Mouse (Mus musculus): ENCODE measurements around the gene Ube2q1. TPM values are rescaled to one million over a fixed set of nuclear protein-coding genes. Genes with fewer than 3 reads are reported as not detected.
A peak's percentile ranks its signal among the peaks of the same experiment; 100 is the strongest.

Gene Ube2q1
- polyA plus RNA-seq, 1 experiment from 2014 or later = 3.3 TPM

DNA sequence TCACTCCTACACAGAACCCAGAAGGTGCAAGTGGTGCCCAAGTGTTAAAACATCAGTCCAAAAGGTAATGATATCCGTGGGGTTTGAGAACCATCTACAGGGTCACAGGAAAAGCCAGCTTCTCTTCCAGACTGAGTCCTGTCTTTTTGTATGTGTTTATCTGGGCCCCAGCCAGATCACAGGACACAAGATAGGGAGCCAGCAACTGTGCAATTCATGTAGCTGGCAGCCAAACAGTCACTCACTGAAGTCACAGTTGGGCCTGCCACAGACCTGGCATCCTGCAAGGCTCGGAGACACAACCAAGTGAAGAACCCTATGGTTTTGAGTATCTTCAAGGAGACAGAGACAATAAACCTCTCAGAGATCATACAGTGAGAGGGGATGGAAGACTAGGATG lies 15.6 kb upstream of the Ube2q1 start:
- 48% methylated on average over 2 of the region's 2 CpGs for WGBS (ENCODE audit: insufficient replicate concordance)
- Histone ChIP-seq H3K4me3 (ENCODE audit: low read depth, low read length) (no peak overlapping the region), H3K9me3 (replicated peaks; ENCODE audit: control insufficient read depth, low read length) (no peaks in the 10 kb centered on the region), H3K36me3 (ENCODE audit: control insufficient read depth, insufficient read depth) (no peaks in the 10 kb centered on the region), H3K4me2 (ENCODE audit: low read depth, low read length) (no peak overlapping the region), H3K9ac (ENCODE audit: low read depth, low read length) (no peak overlapping the region), H3K27ac (ENCODE audit: low read length) (no peak overlapping the region), H3K27me3 (ENCODE audit: control insufficient read depth, insufficient read depth, low read depth, low read length) (peaks cover 3% of the 10 kb centered on the region; the same call in 1 of the 2 replicates), H3K4me1 (ENCODE audit: control insufficient read depth, low read depth, low read length) (no peaks in the 10 kb centered on the region)
- ATAC-seq (ENCODE audit: low read depth) = no peak

DNA sequence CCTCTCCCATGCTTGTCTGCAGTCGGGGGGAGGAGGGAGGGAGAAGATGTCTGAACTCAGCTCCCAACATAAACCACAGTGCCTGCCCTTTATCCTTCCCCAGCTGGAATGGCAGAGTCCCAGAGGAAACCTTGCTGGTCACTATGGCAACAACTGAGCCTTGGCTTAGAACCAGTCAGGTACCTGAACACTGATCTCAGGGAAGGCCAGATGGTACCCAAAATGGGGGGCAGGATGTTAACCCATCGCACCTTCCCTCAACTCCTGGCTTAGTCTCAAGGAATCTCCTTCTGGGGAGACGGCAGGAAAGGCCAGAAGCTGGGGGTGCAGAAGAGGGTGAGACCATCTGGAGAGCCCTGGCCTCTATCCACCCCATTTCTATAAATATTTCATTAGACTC lies 13.6 kb upstream of the Ube2q1 start:
- H3K27ac ChIP-seq (ENCODE audit: low read length) = no peak overlapping the region
- ATAC-seq (ENCODE audit: low read depth) = no peak
- H3K27me3 ChIP-seq (ENCODE audit: control insufficient read depth, insufficient read depth, low read depth, low read length) = peaks cover 22% of the 10 kb centered on the region
- no peaks in the 10 kb centered on the region for H3K9me3 ChIP-seq (replicated peaks; ENCODE audit: control insufficient read depth, low read length)
- H3K4me2 ChIP-seq (ENCODE audit: low read depth, low read length) = no peak overlapping the region
- no peaks in the 10 kb centered on the region for H3K36me3 ChIP-seq (ENCODE audit: control insufficient read depth, insufficient read depth)
- whole genome bisulfite sequencing (ENCODE audit: insufficient replicate concordance) = 61% methylated on average over 3 of the region's 3 CpGs
- no peak overlapping the region for H3K4me3 ChIP-seq (ENCODE audit: low read depth, low read length)
- peaks cover 2% of the 10 kb centered on the region; the same call in 1 of the 2 replicates for H3K4me1 ChIP-seq (ENCODE audit: control insufficient read depth, low read depth, low read length)
- no peak overlapping the region for H3K9ac ChIP-seq (ENCODE audit: low read depth, low read length)

DNA sequence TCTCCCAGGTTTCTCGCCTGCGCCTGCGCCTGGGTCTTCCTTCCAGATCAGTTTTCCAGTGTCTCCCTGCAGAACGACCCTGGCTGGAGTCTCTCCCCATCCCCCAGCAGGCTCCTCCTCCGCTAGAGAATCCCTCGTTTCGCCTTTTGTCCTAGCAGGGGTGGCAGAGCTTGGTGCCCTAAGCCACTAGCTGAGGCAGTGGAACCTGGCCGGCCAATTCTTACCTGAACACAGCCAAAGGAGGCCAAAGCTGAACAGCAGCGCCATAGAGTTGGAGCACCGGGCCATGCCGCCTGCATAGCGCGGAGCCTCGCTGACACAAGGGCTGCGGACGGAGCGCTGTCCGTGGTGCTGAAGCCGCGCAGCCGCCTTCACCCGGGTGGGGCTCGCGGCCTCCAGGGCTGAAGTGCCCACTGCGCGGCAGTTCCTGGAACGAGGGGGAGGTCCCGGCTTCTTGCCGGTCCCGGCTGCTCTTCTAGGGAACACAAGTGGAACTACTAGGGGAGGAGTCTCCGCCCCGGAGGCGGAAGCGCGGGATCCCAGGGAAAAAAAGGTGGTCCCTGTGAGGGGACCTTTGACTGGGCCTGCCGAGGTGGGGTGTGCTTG lies 9.2 kb upstream of the Ube2q1 start, which contains the start of gene Chrnb2:
Gene Chrnb2, minus strand, starts transcription at position 514 of the 606 bp plus-strand sequence.
- H3K27ac ChIP-seq (ENCODE audit: low read length) = no peak within 1 kb of the TSS
- H3K4me1 ChIP-seq (ENCODE audit: control insufficient read depth, low read depth, low read length) = peaks cover 2% of the 10 kb centered on the region; the same call in 1 of the 2 replicates
- no peak within 1 kb of the TSS for H3K4me2 ChIP-seq (ENCODE audit: low read depth, low read length)
- H3K27me3 ChIP-seq (ENCODE audit: control insufficient read depth, insufficient read depth, low read depth, low read length) = peaks cover 25% of the 10 kb centered on the region
- H3K9me3 ChIP-seq (replicated peaks; ENCODE audit: control insufficient read depth, low read length) = no peaks in the 10 kb centered on the region
- ATAC-seq (ENCODE audit: low read depth) = peak; percentile 48; the same call in 1 of the 2 replicates
- H3K36me3 ChIP-seq (ENCODE audit: control insufficient read depth, insufficient read depth) = no peaks in the 10 kb centered on the region
- 1% methylated on average over 36 of the region's 36 CpGs for WGBS (ENCODE audit: insufficient replicate concordance)
- no peak within 1 kb of the TSS for H3K9ac ChIP-seq (ENCODE audit: low read depth, low read length)
- no peak within 1 kb of the TSS for H3K4me3 ChIP-seq (ENCODE audit: low read depth, low read length)

DNA sequence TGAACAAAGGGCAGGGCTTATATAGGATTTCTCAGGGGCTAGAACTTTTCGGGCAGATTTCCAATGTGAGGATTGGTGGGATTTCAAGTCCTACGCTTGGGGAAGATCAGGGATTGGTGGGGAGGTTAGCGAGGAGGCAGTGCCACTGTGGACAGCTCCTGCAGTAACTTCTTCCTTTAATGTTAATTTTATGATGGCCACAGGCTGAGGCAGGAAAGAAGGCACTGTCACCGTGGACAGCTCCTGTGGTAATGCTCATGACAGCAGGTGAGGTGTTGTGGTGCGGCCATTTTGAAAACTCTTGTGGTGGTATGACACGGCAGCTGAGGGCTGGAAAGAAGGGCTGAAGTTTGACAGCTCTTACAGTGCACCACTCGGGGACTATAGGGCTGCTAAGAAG lies 3.8 kb upstream of the Ube2q1 start:
- H3K27ac ChIP-seq (ENCODE audit: low read length) = no peak overlapping the region
- H3K27me3 ChIP-seq (ENCODE audit: control insufficient read depth, insufficient read depth, low read depth, low read length) = peaks cover 5% of the 10 kb centered on the region
- H3K9me3 ChIP-seq (replicated peaks; ENCODE audit: control insufficient read depth, low read length) = no peaks in the 10 kb centered on the region
- ATAC-seq (ENCODE audit: low read depth) = no peak
- no peak overlapping the region for H3K4me3 ChIP-seq (ENCODE audit: low read depth, low read length)
- peaks cover 30% of the 10 kb centered on the region for H3K4me1 ChIP-seq (ENCODE audit: control insufficient read depth, low read depth, low read length)
- no peak overlapping the region for H3K4me2 ChIP-seq (ENCODE audit: low read depth, low read length)
- no peak overlapping the region for H3K9ac ChIP-seq (ENCODE audit: low read depth, low read length)
- WGBS (ENCODE audit: insufficient replicate concordance) = 58% methylated on average over 7 of the region's 7 CpGs
- H3K36me3 ChIP-seq (ENCODE audit: control insufficient read depth, insufficient read depth) = no peaks in the 10 kb centered on the region

DNA sequence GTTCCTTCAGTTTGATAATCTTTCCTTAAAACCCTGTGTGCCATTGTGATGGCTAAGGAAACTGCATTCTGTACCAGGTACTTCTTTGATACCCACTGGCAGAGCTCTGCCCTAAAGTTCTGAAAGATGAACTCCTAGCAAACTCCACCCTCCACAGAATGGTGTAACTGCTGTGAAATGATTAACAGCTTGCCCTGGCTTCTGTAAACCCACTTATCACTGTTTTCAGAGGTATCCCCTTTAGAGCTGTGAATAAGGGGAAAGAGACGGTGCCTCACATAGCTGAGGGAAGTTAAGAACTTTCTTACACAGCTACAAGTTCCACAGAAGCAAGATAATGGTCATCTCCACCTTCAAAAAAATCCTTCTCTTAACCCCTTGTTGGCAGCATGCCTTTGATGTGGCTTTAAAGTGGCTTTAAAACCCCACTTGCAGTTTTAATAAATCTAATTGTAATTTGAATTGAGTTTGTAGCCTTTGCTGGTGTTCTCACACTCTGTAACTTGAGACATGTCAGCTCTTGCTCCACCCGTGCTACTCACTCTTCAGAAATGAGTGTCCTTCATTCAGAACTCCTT lies 2.9 kb upstream of the Ube2q1 start:
- no peak for ATAC-seq (ENCODE audit: low read depth)
- peaks cover 39% of the 10 kb centered on the region for H3K4me1 ChIP-seq (ENCODE audit: control insufficient read depth, low read depth, low read length)
- H3K27me3 ChIP-seq (ENCODE audit: control insufficient read depth, insufficient read depth, low read depth, low read length) = no peaks in the 10 kb centered on the region
- H3K9ac ChIP-seq (ENCODE audit: low read depth, low read length) = no peak overlapping the region
- WGBS (ENCODE audit: insufficient replicate concordance) = 27% methylated on average over 2 of the region's 2 CpGs
- no peaks in the 10 kb centered on the region for H3K9me3 ChIP-seq (replicated peaks; ENCODE audit: control insufficient read depth, low read length)
- H3K36me3 ChIP-seq (ENCODE audit: control insufficient read depth, insufficient read depth) = no peaks in the 10 kb centered on the region
- no peak overlapping the region for H3K4me3 ChIP-seq (ENCODE audit: low read depth, low read length)
- H3K4me2 ChIP-seq (ENCODE audit: low read depth, low read length) = no peak overlapping the region
- H3K27ac ChIP-seq (ENCODE audit: low read length) = no peak overlapping the region

DNA sequence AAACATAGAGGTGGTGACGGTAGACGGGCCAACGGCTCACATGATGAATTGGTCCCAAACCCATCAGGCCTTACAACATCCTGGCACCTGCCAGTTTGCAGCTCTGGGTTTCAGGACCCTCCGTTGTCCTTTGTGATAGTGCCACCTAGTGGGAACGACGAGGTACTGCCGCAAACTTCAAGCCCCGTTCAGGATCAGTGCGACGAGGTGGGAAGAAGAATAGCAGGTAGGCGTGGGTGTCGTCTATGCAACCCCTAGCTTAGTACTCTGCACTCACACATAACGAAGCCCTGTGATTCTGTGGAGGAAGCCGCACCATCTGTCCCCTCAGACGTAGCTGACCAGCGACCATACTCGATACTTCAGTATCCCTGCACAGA lies 838 bp upstream of the Ube2q1 start:
- Histone ChIP-seq H3K27me3 (ENCODE audit: control insufficient read depth, insufficient read depth, low read depth, low read length) (no peaks in the 10 kb centered on the region), H3K9ac (ENCODE audit: low read depth, low read length) (peak overlapping the region; percentile 94), H3K4me1 (ENCODE audit: control insufficient read depth, low read depth, low read length) (peaks cover 39% of the 10 kb centered on the region), H3K4me2 (ENCODE audit: low read depth, low read length) (peak overlapping the region; percentile 100), H3K4me3 (ENCODE audit: low read depth, low read length) (peak overlapping the region; percentile 91), H3K9me3 (replicated peaks; ENCODE audit: control insufficient read depth, low read length) (no peaks in the 10 kb centered on the region), H3K36me3 (ENCODE audit: control insufficient read depth, insufficient read depth) (peaks cover 12% of the 10 kb centered on the region), H3K27ac (ENCODE audit: low read length) (peak overlapping the region; percentile 89)
- ATAC-seq (ENCODE audit: low read depth) = peak; percentile 52
- under 1% methylated on average over 17 of the region's 17 CpGs for WGBS (ENCODE audit: insufficient replicate concordance)

DNA sequence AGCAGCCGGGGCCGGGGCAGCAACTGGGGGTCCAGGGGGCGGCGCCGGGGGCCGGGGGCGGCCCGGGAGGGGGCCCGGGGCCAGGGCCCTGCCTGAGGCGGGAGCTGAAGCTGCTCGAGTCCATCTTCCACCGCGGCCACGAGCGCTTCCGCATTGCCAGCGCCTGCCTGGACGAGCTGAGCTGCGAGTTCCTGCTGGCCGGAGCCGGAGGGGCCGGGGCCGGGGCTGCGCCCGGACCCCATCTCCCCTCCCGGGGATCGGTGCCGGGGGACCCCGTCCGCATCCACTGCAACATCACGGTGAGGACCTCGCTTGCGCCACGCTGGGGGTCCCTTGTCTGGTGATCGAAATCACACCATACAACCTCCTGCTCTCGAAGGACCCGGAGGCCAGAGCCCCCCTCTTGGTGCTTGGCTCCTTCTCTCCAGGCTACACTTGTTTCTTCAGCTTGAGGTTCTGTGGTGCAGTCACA lies 360 bp downstream of the Ube2q1 start:
- ATAC-seq (ENCODE audit: low read depth) = peak; percentile 22
- WGBS (ENCODE audit: insufficient replicate concordance) = under 1% methylated on average over 36 of the region's 37 CpGs
- Histone ChIP-seq H3K9ac (ENCODE audit: low read depth, low read length) (peak overlapping the region; percentile 94), H3K4me2 (ENCODE audit: low read depth, low read length) (peak overlapping the region; percentile 100), H3K4me1 (ENCODE audit: control insufficient read depth, low read depth, low read length) (peaks cover 39% of the 10 kb centered on the region), H3K9me3 (replicated peaks; ENCODE audit: control insufficient read depth, low read length) (no peaks in the 10 kb centered on the region), H3K27ac (ENCODE audit: low read length) (peak overlapping the region; percentile 89), H3K36me3 (ENCODE audit: control insufficient read depth, insufficient read depth) (peaks cover 20% of the 10 kb centered on the region), H3K4me3 (ENCODE audit: low read depth, low read length) (peak overlapping the region; percentile 91), H3K27me3 (ENCODE audit: control insufficient read depth, insufficient read depth, low read depth, low read length) (no peaks in the 10 kb centered on the region)

DNA sequence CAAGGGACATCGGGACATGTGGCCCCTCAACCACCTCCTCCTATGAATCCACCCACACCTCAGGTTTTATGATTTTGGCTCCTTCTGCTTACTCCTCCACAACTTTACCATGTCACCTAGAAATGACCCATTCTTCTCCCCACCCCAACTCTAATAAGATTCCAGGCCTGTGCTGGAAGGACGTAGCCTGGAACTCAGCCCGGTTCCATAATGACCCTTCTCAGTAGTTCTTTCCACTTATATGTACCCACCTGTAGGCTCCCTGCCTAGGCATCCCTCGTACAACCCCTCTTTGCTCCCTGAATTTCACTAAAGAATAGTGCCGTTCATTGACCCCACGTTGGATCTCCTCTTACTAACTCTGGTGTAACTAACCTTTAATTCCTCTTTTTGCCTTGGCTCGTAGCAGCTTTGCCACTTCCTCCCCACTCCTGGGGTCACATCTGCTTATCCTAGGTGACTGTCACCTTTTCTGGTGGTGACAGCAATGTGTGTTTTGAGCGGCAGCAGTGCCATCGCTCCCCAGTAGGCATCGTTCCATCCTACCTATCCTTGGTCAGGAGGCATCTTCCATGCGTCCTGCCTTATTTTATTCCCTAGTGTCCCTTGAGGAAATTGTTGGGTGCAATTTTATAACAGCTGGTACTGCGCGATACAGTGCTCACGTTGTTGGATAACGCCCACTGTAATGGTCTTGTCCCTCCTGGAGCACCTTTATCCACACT lies 982 bp downstream of the Ube2q1 start:
- peaks cover 39% of the 10 kb centered on the region for H3K4me1 ChIP-seq (ENCODE audit: control insufficient read depth, low read depth, low read length)
- no peak for ATAC-seq (ENCODE audit: low read depth)

DNA sequence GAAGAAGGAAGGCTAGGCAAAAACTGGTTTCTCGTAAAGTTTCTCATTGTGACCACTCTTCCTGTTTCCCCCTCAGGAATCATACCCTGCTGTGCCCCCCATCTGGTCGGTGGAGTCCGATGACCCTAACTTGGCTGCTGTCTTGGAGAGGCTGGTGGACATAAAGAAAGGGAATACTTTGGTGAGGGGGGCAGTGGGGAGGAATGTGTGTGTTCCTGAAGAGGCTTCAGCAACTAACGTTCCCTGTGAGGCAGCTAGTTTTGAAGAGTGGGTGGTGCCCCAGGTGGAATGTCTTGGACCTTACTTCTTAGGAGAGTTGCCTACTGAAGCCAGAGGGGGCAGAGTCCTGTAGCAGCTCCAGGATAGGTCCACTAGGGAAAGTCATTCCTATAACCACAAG lies 2.6 kb downstream of the Ube2q1 start:
- no peak overlapping the region for H3K27ac ChIP-seq (ENCODE audit: low read length)
- H3K9me3 ChIP-seq (replicated peaks; ENCODE audit: control insufficient read depth, low read length) = no peaks in the 10 kb centered on the region
- ATAC-seq (ENCODE audit: low read depth) = no peak
- H3K4me1 ChIP-seq (ENCODE audit: control insufficient read depth, low read depth, low read length) = peaks cover 32% of the 10 kb centered on the region
- no peak overlapping the region for H3K9ac ChIP-seq (ENCODE audit: low read depth, low read length)
- no peak overlapping the region for H3K4me2 ChIP-seq (ENCODE audit: low read depth, low read length)
- H3K27me3 ChIP-seq (ENCODE audit: control insufficient read depth, insufficient read depth, low read depth, low read length) = no peaks in the 10 kb centered on the region
- H3K36me3 ChIP-seq (ENCODE audit: control insufficient read depth, insufficient read depth) = peaks cover 37% of the 10 kb centered on the region
- no peak overlapping the region for H3K4me3 ChIP-seq (ENCODE audit: low read depth, low read length)
- WGBS (ENCODE audit: insufficient replicate concordance) = 72% methylated on average over 4 of the region's 4 CpGs

More for the DNA sequence above, 982 bp downstream of the Ube2q1 start:
- Histone ChIP-seq H3K9ac (ENCODE audit: low read depth, low read length) (peak overlapping the region; percentile 94), H3K4me3 (ENCODE audit: low read depth, low read length) (peak overlapping the region; percentile 91), H3K4me2 (ENCODE audit: low read depth, low read length) (peak overlapping the region; percentile 100), H3K36me3 (ENCODE audit: control insufficient read depth, insufficient read depth) (peaks cover 23% of the 10 kb centered on the region), H3K9me3 (replicated peaks; ENCODE audit: control insufficient read depth, low read length) (no peaks in the 10 kb centered on the region), H3K27ac (ENCODE audit: low read length) (peak overlapping the region; percentile 89), H3K27me3 (ENCODE audit: control insufficient read depth, insufficient read depth, low read depth, low read length) (no peaks in the 10 kb centered on the region)
- 24% methylated on average over 15 of the region's 15 CpGs for whole genome bisulfite sequencing (ENCODE audit: insufficient replicate concordance)
